Mouse (Mus musculus) liver, embryonic 13.5 days (tissue): ENCODE data around the gene Nectin4. TPM values are rescaled to one million over a fixed set of nuclear protein-coding genes. Genes with fewer than 3 reads are reported as not detected.

Experiments
- ATAC-seq: fragments of 200-750 bp; cut with Nextera tagmentation; 2 replicates; pipeline ENCODE4 v1.8.0; 2017; ENCODE audit warnings: low read depth, mild to moderate bottlenecking, moderate number of reproducible peaks, moderate library complexity
- DNase-seq: peaks from one replicate; pipeline ENCODE4 v3.0.0; 2022
- H3K27ac ChIP-seq: fragments of 300-500 bp; sonication (generic); 2 replicates; pipeline ENCODE4 v1.5.1; 2015; ENCODE audit warnings: moderate library complexity, mild to moderate bottlenecking, inconsistent platforms
- H3K27me3 ChIP-seq: fragments of 300-500 bp; sonication (generic); 2 replicates; pipeline ENCODE4 v1.6.1; 2015; ENCODE audit warnings: mild to moderate bottlenecking, inconsistent platforms
- H3K36me3 ChIP-seq: fragments of 300-500 bp; sonication (generic); 2 replicates; pipeline ENCODE4 v1.6.1; 2015; ENCODE audit warnings: mild to moderate bottlenecking, inconsistent platforms
- H3K4me1 ChIP-seq: fragments of 300-500 bp; sonication (generic); replicated peaks from 2 replicates; pipeline ENCODE4 v1.6.1; 2015; ENCODE audit warnings: inconsistent platforms
- H3K4me2 ChIP-seq: fragments of 300-500 bp; sonication (generic); 2 replicates; pipeline ENCODE4 v1.6.1; 2015; ENCODE audit warnings: inconsistent platforms, mild to moderate bottlenecking, moderate library complexity
- H3K4me3 ChIP-seq: fragments of 300-500 bp; sonication (generic); replicated peaks from 2 replicates; pipeline ENCODE4 v1.5.1; 2015; ENCODE audit warnings: mild to moderate bottlenecking, inconsistent platforms
- H3K9ac ChIP-seq: fragments of 300-500 bp; sonication (generic); 2 replicates; pipeline ENCODE4 v1.6.1; 2015; ENCODE audit warnings: mild to moderate bottlenecking, inconsistent platforms
- H3K9me3 ChIP-seq: fragments of 300-500 bp; sonication (generic); replicated peaks from 2 replicates; pipeline ENCODE4 v1.6.1; 2016; ENCODE audit warnings: inconsistent platforms
- WGBS: fragments of 180-500 bp; shearing (Covaris S2); methylation state at CpG from one replicate; pipeline ENCODE4 v1.1.7; 2015; ENCODE audit not compliant: insufficient replicate concordance; 5-methylcytosine and 5-hydroxymethylcytosine counted together
- polyA plus RNA-seq: library from polyadenylated mRNA; unstranded; fragments of >200 nt; fragmentation: Nextera tagmentation; extraction: Ambion mirVana; gene quantifications from 2 replicates; pipeline ENCODE4 v1.2.1, GENCODE M21; 2015

The Nectin4 gene
- polyA plus RNA-seq, 1 experiment from 2014 or later, result 0.08 TPM

- WGBS, result 60% methylated on average over 9 of the region's 9 CpGs
- Histone ChIP-seq H3K27ac (no peak overlapping the region), H3K9me3 (no peaks in the 10 kb centered on the region), H3K4me3 (no peak overlapping the region), H3K4me2 (no peak overlapping the region), H3K9ac (no peak overlapping the region), H3K27me3 (peaks cover 18% of the 10 kb centered on the region), H3K4me1 (peaks cover 16% of the 10 kb centered on the region), H3K36me3 (no peaks in the 10 kb centered on the region)
- DNase-seq (no peak), ATAC-seq (no peak)
Observed at GRCm38 (mm10) chr1:171385171-171385570, 15.3 kb downstream of the Nectin4 start.

GRCm38 (mm10) chr1:171387099-171387498 is 17.2 kb downstream of the Nectin4 start:
- Histone ChIP-seq H3K9ac (no peak overlapping the region), H3K9me3 (no peaks in the 10 kb centered on the region), H3K36me3 (no peaks in the 10 kb centered on the region), H3K27ac (no peak overlapping the region), H3K4me1 (peaks cover 18% of the 10 kb centered on the region), H3K4me2 (no peak overlapping the region), H3K4me3 (no peak overlapping the region), H3K27me3 (peaks cover 8% of the 10 kb centered on the region; the same call in 1 of the 2 replicates)
- ATAC-seq (no peak), DNase-seq (no peak)
- 39% methylated on average over 6 of the region's 6 CpGs for WGBS

- Histone ChIP-seq H3K4me1 (peaks cover 18% of the 10 kb centered on the region), H3K9ac (peak within 1 kb of the TSS; percentile 36), H3K9me3 (no peaks in the 10 kb centered on the region), H3K4me3 (peak within 1 kb of the TSS; percentile 45), H3K4me2 (peak within 1 kb of the TSS; percentile 62), H3K27ac (peak within 1 kb of the TSS; percentile 61), H3K27me3 (no peaks in the 10 kb centered on the region), H3K36me3 (no peaks in the 10 kb centered on the region)
- ATAC-seq (peak; percentile 62), DNase-seq (peak; percentile 44)
- WGBS, result 22% methylated on average over 15 of the region's 15 CpGs
Observed at GRCm38 (mm10) chr1:171388376-171389102, 18.6 kb downstream of the Nectin4 start, which contains the start of gene Arhgap30. Gene Arhgap30, plus strand, starts transcription at chr1:171388954.

DNA sequence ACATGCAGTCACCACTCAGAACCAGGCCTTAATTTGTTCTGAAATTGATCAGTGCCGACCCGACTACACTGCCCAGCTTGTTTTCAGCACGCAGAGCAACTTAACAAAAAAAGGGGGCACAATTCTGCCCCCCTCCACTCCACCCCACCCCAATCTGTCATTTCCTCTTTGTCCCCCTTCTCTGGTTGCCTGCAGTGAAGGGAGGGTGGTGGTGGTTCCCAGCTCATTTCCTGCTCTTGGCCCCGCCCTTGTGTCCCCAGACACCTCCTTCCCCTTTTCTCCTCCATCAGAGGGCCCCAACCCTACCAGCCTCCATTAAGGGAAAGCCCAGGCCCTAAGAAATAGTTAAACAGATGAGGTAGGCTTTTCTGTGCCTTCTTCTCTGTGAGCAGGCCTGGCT is 20.2 kb downstream of the Nectin4 start:
- Histone ChIP-seq H3K4me3 (peak overlapping the region; percentile 45), H3K4me1 (peaks cover 18% of the 10 kb centered on the region), H3K27ac (peak overlapping the region; percentile 61; the same call in 1 of the 2 replicates), H3K9me3 (no peaks in the 10 kb centered on the region), H3K36me3 (no peaks in the 10 kb centered on the region), H3K27me3 (no peaks in the 10 kb centered on the region), H3K9ac (peak overlapping the region; percentile 36), H3K4me2 (peak overlapping the region; percentile 62)
- WGBS, result 16% methylated on average over 4 of the region's 4 CpGs
- ATAC-seq (peak; percentile 40; the same call in 1 of the 2 replicates), DNase-seq (no peak)

DNA sequence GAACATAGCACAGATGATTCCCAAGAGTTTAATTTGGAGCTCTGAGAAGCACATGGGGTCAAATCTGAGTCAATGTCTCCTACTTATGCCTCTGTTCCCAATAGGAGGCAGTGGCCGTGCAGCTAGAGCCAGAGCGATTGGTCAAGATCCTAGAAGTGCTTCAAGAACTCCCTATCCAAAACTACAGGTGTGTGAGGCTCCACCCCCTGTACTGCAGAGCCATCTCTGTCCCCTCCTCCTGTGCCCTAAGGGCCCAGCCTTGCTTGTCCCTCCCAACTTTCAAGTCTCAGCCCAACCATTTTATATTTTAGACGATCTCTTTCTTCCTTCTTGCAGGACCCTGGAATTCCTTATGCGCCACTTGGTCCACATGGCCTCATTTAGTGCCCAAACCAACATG is 31.9 kb downstream of the Nectin4 start:
- no peak overlapping the region for H3K27ac ChIP-seq
- no peaks in the 10 kb centered on the region for H3K27me3 ChIP-seq
- H3K4me3 ChIP-seq, result no peak overlapping the region
- H3K36me3 ChIP-seq, result no peaks in the 10 kb centered on the region
- no peak overlapping the region for H3K4me2 ChIP-seq
- H3K9ac ChIP-seq, result no peak overlapping the region
- WGBS, result 82% methylated on average over 4 of the region's 4 CpGs
- H3K4me1 ChIP-seq, result no peaks in the 10 kb centered on the region
- H3K9me3 ChIP-seq, result no peaks in the 10 kb centered on the region
- no peak for DNase-seq
- no peak for ATAC-seq

- Histone ChIP-seq H3K27ac (no peak overlapping the region), H3K36me3 (no peaks in the 10 kb centered on the region), H3K4me2 (no peak overlapping the region), H3K9ac (no peak overlapping the region), H3K4me3 (no peak overlapping the region), H3K9me3 (no peaks in the 10 kb centered on the region), H3K4me1 (no peaks in the 10 kb centered on the region), H3K27me3 (no peaks in the 10 kb centered on the region)
- DNase-seq (no peak), ATAC-seq (no peak)
- whole genome bisulfite sequencing, result 72% methylated on average over 7 of the region's 9 CpGs
Observed at GRCm38 (mm10) chr1:171402991-171403390, 33.1 kb downstream of the Nectin4 start.

DNA sequence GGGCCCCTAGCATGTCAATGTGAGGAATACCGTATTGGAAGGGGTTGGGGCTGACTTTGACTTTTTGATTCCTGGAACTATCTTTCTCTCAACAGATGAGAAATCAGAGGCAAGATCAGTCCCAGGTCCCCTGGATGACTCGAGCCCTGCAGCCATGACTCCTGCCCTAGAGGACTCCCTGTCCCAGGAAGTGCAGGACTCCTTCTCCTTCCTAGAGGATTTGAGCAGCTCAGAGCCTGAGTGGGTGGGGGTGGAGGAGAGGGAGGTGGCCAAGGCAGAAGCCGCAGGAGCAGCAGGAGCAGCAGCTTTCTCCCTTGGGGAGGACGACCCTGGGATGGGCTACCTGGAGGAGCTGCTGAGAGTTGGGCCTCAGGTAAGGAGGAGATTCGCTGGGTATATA is 37.4 kb downstream of the Nectin4 start:
- no peak overlapping the region for H3K9ac ChIP-seq
- 66% methylated on average over 5 of the region's 5 CpGs for WGBS
- H3K36me3 ChIP-seq, result no peaks in the 10 kb centered on the region
- H3K4me3 ChIP-seq, result no peak overlapping the region
- H3K4me1 ChIP-seq, result peaks cover under 1% of the 10 kb centered on the region; the same call in 1 of the 2 replicates
- no peak overlapping the region for H3K4me2 ChIP-seq
- H3K27me3 ChIP-seq, result peaks cover 15% of the 10 kb centered on the region
- no peaks in the 10 kb centered on the region for H3K9me3 ChIP-seq
- DNase-seq (no peak), ATAC-seq (no peak)
- no peak overlapping the region for H3K27ac ChIP-seq

DNA sequence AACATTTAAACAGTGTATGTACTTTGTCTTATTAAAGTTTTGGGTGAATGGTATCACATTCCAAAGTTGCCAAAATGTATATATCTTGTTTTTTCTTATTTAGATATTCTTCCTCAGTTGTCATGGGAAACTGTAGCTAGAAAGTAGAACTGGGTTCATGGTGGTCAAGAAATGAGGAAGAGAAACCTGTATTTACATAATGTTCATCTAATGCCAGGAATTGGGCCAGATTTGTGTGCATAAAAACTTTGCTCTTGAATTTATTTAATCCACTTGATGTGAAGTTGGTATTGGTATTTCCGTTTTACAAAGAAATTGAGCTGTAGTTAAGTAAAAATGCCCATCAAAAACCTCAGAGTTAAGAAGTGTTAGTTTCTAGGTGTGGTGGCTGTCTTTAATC is 40.3 kb downstream of the Nectin4 start:
- DNase-seq (no peak), ATAC-seq (no peak)
- Histone ChIP-seq H3K4me2 (no peak overlapping the region), H3K4me1 (peaks cover 27% of the 10 kb centered on the region), H3K4me3 (no peak overlapping the region), H3K9me3 (no peaks in the 10 kb centered on the region), H3K27me3 (peaks cover 15% of the 10 kb centered on the region), H3K36me3 (peaks cover 2% of the 10 kb centered on the region), H3K9ac (no peak overlapping the region), H3K27ac (no peak overlapping the region)
- 78% methylated on average over 1 of the region's 1 CpGs for WGBS

DNA sequence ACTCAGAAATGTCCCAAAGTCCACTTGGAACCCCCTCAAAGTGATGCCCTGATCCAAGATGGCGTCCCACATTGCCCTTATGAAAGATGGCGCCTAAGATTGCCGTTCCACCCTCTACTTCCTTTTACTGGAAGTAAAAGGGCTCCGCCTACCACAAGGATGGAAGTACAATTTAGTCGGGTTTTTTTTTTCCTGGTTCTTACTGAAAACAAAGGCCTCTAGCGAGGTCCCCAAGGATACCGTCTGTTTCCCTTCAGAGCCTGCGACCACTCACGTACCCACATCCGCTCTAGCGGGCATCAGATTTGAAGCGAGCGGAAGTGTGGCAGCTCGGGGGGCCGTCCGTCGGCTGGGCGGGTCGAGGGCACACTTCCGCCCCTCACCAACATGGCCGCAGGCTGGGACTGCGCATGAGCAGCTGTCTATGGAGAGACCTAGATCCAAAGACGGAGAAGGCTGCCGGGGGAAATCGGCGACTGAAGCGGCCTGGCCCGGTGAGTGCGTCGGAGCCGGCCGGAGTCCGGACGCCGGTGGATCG is 41.1 kb downstream of the Nectin4 start, which contains the start of gene Usf1:
Gene Usf1 (plus strand): TSS at position 367 of the 538 bp plus-strand sequence.
- WGBS, result under 1% methylated on average over 36 of the region's 36 CpGs
- H3K4me1 ChIP-seq, result peaks cover 27% of the 10 kb centered on the region
- H3K27me3 ChIP-seq, result peaks cover 15% of the 10 kb centered on the region
- peaks cover 9% of the 10 kb centered on the region for H3K36me3 ChIP-seq
- H3K9me3 ChIP-seq, result no peaks in the 10 kb centered on the region
- peak within 1 kb of the TSS; percentile 81 for H3K4me2 ChIP-seq
- peak; percentile 96 for ATAC-seq
- DNase-seq, result peak; percentile 88
- H3K27ac ChIP-seq, result peak within 1 kb of the TSS; percentile 60
- peak within 1 kb of the TSS; percentile 96 for H3K4me3 ChIP-seq
- H3K9ac ChIP-seq, result peak within 1 kb of the TSS; percentile 96

- H3K4me1 ChIP-seq, result peaks cover 27% of the 10 kb centered on the region
- peak overlapping the region; percentile 96 for H3K9ac ChIP-seq
- DNase-seq (no peak), ATAC-seq (peak; percentile 71)
- peak overlapping the region; percentile 96 for H3K4me3 ChIP-seq
- H3K4me2 ChIP-seq, result peak overlapping the region; percentile 81
- no peaks in the 10 kb centered on the region for H3K9me3 ChIP-seq
- H3K27ac ChIP-seq, result peak overlapping the region; percentile 60
- H3K27me3 ChIP-seq, result peaks cover 15% of the 10 kb centered on the region
- H3K36me3 ChIP-seq, result peaks cover 14% of the 10 kb centered on the region
- WGBS, result under 1% methylated on average over 39 of the region's 39 CpGs
Observed at GRCm38 (mm10) chr1:171411492-171411941, 41.6 kb downstream of the Nectin4 start.

DNA sequence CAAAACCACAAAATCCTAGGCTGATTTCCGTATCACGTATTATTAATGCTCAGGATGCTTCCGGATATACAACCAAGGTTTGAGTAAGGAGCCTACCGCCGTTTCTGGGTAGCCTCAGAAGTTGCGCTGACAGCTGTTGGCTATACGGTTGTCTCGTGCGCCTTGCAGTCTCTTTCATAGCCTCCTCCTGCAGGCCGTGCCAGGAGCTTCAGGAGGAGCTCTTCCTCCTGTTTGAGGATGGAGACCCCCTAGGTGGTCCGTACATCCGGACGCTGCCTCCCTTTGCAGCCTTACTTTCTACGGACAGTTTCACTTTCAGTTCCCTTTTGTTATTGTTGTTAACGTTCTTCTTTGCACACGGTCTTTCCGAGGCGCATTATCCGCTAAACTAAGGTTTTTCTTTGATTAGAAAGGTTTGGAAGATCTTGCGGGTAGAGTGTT is 42.1 kb downstream of the Nectin4 start:
- Histone ChIP-seq H3K9ac (peak overlapping the region; percentile 96), H3K4me1 (peaks cover 27% of the 10 kb centered on the region), H3K36me3 (peaks cover 19% of the 10 kb centered on the region), H3K9me3 (no peaks in the 10 kb centered on the region), H3K27ac (peak overlapping the region; percentile 60), H3K27me3 (peaks cover 15% of the 10 kb centered on the region), H3K4me2 (peak overlapping the region; percentile 81), H3K4me3 (peak overlapping the region; percentile 96)
- under 1% methylated on average over 20 of the region's 20 CpGs for WGBS
- ATAC-seq (0 out of 2 replicates have a peak, but pooled peaks have one; percentile 8), DNase-seq (no peak)
